Mouse (Mus musculus) adipose tissue, adult 10 weeks (tissue): ENCODE results near the gene Prr32. TPM values are rescaled to one million over a fixed set of nuclear protein-coding genes. Genes with fewer than 3 reads are reported as not detected.

Experiments
- polyA plus RNA-seq: library from polyadenylated mRNA; stranded (reverse); fragments of 350-450 nt; fragmentation: Illumina TruSeq; extraction: RNeasy Lipid Tissue Mini Kit (QIAGEN cat#74804); gene quantifications from one replicate; pipeline ENCODE4 v1.2.3, GENCODE M21; 2014; ENCODE audit warnings: low read depth, low replicate concordance

Gene Prr32
- polyA plus RNA-seq, result 6.4 TPM

GRCm38 (mm10) chrX:45090604-45091003, at the start of gene Prr32:
Prr32 (plus strand) TSS chrX:45090904.

